Mouse (Mus musculus): ENCODE measurements at regions not wholly inside any gene's neighbourhood (a gene's known extent, or its start where the extent isn't known, plus 50 kb on each side); places are given as distances from the start of the nearest gene placed in this dataset.

DNA sequence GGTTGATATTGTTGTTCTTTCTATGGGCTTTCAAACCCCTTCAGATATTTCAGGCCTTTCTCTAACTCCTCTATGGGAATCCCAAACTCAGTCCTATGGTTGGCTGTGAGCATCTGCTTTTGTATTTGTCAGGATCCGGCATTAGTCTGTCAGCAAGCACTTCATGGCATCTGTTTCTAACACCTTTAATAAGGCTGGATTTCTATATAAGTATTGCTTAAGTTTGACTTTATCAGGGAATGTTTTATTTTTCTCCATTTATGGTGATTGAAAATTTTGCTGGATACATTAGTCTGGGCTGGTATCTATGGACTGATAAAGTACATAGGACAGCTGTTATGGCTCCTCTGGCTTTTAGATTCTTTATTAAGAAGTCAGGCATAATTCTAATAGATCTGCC is 915.8 kb downstream of the Kcnt2 start:
- TF ChIP-seq POLR2A (IDR thresholded peaks at IDR 0.05; ENCODE audit: insufficient read depth, low read depth, low read length) (no peak), CTCF (IDR thresholded peaks at IDR 0.05) (no peak)

Data from heart, adult 2 months (tissue).